Mouse (Mus musculus) G1E (cell line): ENCODE results near the gene Elovl3.

Source experiments
- CTCF ChIP-seq: IDR thresholded peaks from 2 replicates; pipeline ENCODE4 v1.5.1; 2012; ENCODE audit warnings: low read depth, low read length, inconsistent platforms, mixed read lengths
- POLR2AphosphoS5 ChIP-seq: IDR thresholded peaks from 2 replicates; pipeline ENCODE4 v1.6.1; 2012; ENCODE audit warnings: low read depth, low read length, inconsistent platforms; ENCODE audit not compliant: insufficient replicate concordance

DNA sequence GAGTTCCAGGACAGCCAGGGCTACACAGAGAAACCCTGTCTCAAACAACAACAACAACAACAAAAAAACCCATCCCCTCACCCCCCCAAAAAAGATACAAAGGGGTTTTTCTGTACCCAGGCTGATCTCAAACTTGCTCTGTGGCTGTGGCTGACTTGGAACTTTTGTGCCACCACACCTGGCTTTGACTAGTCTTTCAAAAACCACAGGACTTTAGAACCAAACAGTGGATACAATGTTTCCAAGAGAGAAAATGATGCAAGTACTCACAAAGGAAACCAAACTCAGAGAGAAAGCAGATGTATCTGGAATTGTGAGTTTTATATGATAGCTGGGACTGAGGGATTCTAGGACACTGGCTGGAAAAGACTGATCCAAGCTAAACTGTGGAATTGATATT is 7.0 kb upstream of the Elovl3 start:
- no peak for TF ChIP-seq POLR2AphosphoS5
- TF ChIP-seq CTCF: no peak
